ENCODE assay signal across 16 mouse cellular contexts in genomic region chr1:131280280-131280679, GRCm38 (mm10). TPM values are rescaled to one million over a fixed set of nuclear protein-coding genes. Genes with fewer than 3 reads are reported as not detected.
DNase-seq lines count a peak whose midpoint lies in the region; ATAC-seq and TF ChIP-seq lines count a peak whose summit lies in the region.
"Had no signal": no experiment of that assay in that cellular context is flagged by ENCODE, and none has a peak within 500 bp of the region (broad histone marks: within the 10 kb centered on the region; RNA-seq: fewer than 3 reads in every experiment).

No protein-coding gene starts in this region.

- peak in 1 of 2 experiments; percentile 27 for DNase-seq in spleen, adult 2 months (ENCODE audit: low read depth in 1 of 2, low spot score in 2 of 2)
- no peak for DNase-seq in spleen, postnatal 4 days (ENCODE audit: low spot score in 2 of 2)
- DNase-seq in thymus, postnatal 36 days, result peak; percentile 43 to 66
- DNase-seq in gastrocnemius, adult 2 months, result no peak
- no peak for DNase-seq in heart, postnatal 10 days
- DNase-seq: embryo, embryonic 11 days; gastrocnemius, postnatal 10 days; kidney, adult 9 months; layer of hippocampus, postnatal 36 days; lung, postnatal 14 days had no signal

- H3K4me1 ChIP-seq in spleen, adult 2 months (ENCODE audit: control insufficient read depth, insufficient read depth, insufficient read length), result peaks cover 3% of the 10 kb centered on the region; the same call in 1 of the 2 replicates
- peaks cover 3% of the 10 kb centered on the region for H3K4me1 ChIP-seq in bone marrow, adult 2 months (ENCODE audit: control insufficient read depth, insufficient read depth, low read length)
- H3K4me1 ChIP-seq in hindbrain, embryonic 16.5 days (ENCODE audit: control insufficient read depth, insufficient read depth, low read depth, low read length), result no peaks in the 10 kb centered on the region

- no peak for TF ChIP-seq POLR2A in spleen, adult 2 months (IDR thresholded peaks at IDR 0.05; ENCODE audit: low read depth, low read length)
- no peak for TF ChIP-seq POLR2A in bone marrow, adult 2 months (IDR thresholded peaks at IDR 0.05; ENCODE audit: borderline replicate concordance, control insufficient read depth, low read depth, low read length)

- H3K36me3 ChIP-seq in spleen, adult 2 months (ENCODE audit: control insufficient read depth, insufficient read depth, low read length), result no peaks in the 10 kb centered on the region
- H3K36me3 ChIP-seq in hindbrain, embryonic 16.5 days (ENCODE audit: control insufficient read depth, insufficient read depth, low read length), result no peaks in the 10 kb centered on the region
- H3K36me3 ChIP-seq: forebrain, embryonic 10.5 days; heart, embryonic 15.5 days; limb, embryonic 13.5 days had no signal

- no peak overlapping the region for H3K4me2 ChIP-seq in hindbrain, embryonic 16.5 days (ENCODE audit: low read length)

- no peaks in the 10 kb centered on the region for H3K9me3 ChIP-seq in hindbrain, embryonic 16.5 days (ENCODE audit: control insufficient read depth, low read length)
- H3K9me3 ChIP-seq: forebrain, embryonic 10.5 days; heart, embryonic 15.5 days; limb, embryonic 13.5 days had no signal

- WGBS in spleen, adult 2 months, result 45% methylated on average over 3 of the region's 3 CpGs
- 29% methylated on average over 3 of the region's 3 CpGs for WGBS in bone marrow, adult 2 months
- WGBS in hindbrain, embryonic 16.5 days, result 55% methylated on average over 3 of the region's 3 CpGs

- no peaks in the 10 kb centered on the region for H3K27me3 ChIP-seq in spleen, adult 2 months (ENCODE audit: control insufficient read depth, insufficient read depth, low read length)
- no peaks in the 10 kb centered on the region for H3K27me3 ChIP-seq in hindbrain, embryonic 16.5 days (replicated peaks; ENCODE audit: control insufficient read depth, insufficient read depth, low read length)
- H3K27me3 ChIP-seq: heart, embryonic 15.5 days; limb, embryonic 13.5 days had no signal

- ATAC-seq in neutrophil, adult 5-6 weeks (ENCODE audit: extremely low read depth, insufficient number of reproducible peaks, low FRiP score, poor library complexity, severe bottlenecking), result peak; percentile 39; the same call in 1 of the 2 replicates
- no peak for ATAC-seq in hindbrain, embryonic 16.5 days

- TF ChIP-seq CTCF in spleen, adult 2 months (IDR thresholded peaks at IDR 0.05; ENCODE audit: extremely low read depth, insufficient read depth, insufficient read length, insufficient replicate concordance), result no peak
- TF ChIP-seq CTCF in bone marrow, adult 2 months (IDR thresholded peaks at IDR 0.05; ENCODE audit: control insufficient read depth, insufficient read depth, low read length), result 0 out of 2 replicates have a peak, but pooled peaks have one; percentile 7
- no peak for TF ChIP-seq CTCF in gastrocnemius, adult 2 months (IDR thresholded peaks at IDR 0.05)

- intact Hi-C loops in gastrocnemius, adult 2 months (cut with DNase I), result no loop called here
- intact Hi-C loops in heart, postnatal 10 days (cut with DNase I), result loop anchor here (5.0 kb wide), 1 partner anchor 382 kb away; no protein-coding TSS in a partner anchor

- 0 out of 2 replicates have a peak overlapping the region, but pooled peaks have one; percentile 15 for H3K27ac ChIP-seq in spleen, adult 2 months (ENCODE audit: insufficient read depth, low read length)
- no peak overlapping the region for H3K27ac ChIP-seq in bone marrow, adult 2 months (ENCODE audit: control insufficient read depth, insufficient read depth, low read depth, low read length, poor library complexity)
- no peak overlapping the region for H3K27ac ChIP-seq in hindbrain, embryonic 16.5 days (ENCODE audit: low read depth, low read length)
- H3K27ac ChIP-seq in gastrocnemius, adult 2 months, result no peak overlapping the region
- H3K27ac ChIP-seq: forebrain, embryonic 10.5 days; heart, embryonic 15.5 days; limb, embryonic 13.5 days had no signal

- no peak overlapping the region for H3K4me3 ChIP-seq in spleen, adult 2 months (ENCODE audit: extremely low read depth, insufficient read depth, insufficient read length)
- no peak overlapping the region for H3K4me3 ChIP-seq in bone marrow, adult 2 months (replicated peaks; ENCODE audit: control insufficient read depth, low read depth, low read length)
- no peak overlapping the region for H3K4me3 ChIP-seq in hindbrain, embryonic 16.5 days (ENCODE audit: low read length)
- no peak overlapping the region for H3K4me3 ChIP-seq in gastrocnemius, adult 2 months
- H3K4me3 ChIP-seq: forebrain, embryonic 10.5 days; heart, embryonic 15.5 days had no signal

- H3K9ac ChIP-seq in hindbrain, embryonic 16.5 days (ENCODE audit: low read depth, low read length), result no peak overlapping the region

RNA-seq across cellular contexts. Expression of gene Ikbke, which starts 0.9 kb away (rescaled TPM):
- 42.8 and 51.0 TPM in 2 replicates for polyA plus RNA-seq in spleen, adult 2 months (2012; rRNA removed)
- 12.8 and 40.9 TPM in 2 replicates for polyA plus RNA-seq in bone marrow, adult 2 months (2011; ENCODE audit: insufficient read depth, insufficient read length, low replicate concordance, missing spikeins)
- 28.6 and 38.6 TPM in 2 replicates for total RNA-seq in neutrophil, adult 5-6 weeks (2017)
- 0.76 and 1.3 TPM in 2 replicates for polyA plus RNA-seq in hindbrain, embryonic 16.5 days (2015; fragmentation: Nextera tagmentation; extraction: Ambion mirVana)
- 1 to 10 TPM in 1 of 2 experiments, under 1 TPM in 1; 0.46 to 1.1 TPM for total RNA-seq in gastrocnemius, adult 2 months (2021)
- total RNA-seq in heart, postnatal 10 days (2021), result 1 to 10 TPM; 2.9 to 3.1 TPM

RNA-seq across cellular contexts. Expression of gene Rassf5, which starts 35.2 kb away (rescaled TPM):
- polyA plus RNA-seq in spleen, adult 2 months (2012; rRNA removed), result 37.3 and 40.4 TPM in 2 replicates
- 12.7 and 21.8 TPM in 2 replicates for polyA plus RNA-seq in bone marrow, adult 2 months (2011; ENCODE audit: insufficient read depth, insufficient read length, low replicate concordance, missing spikeins)
- 193 and 204 TPM in 2 replicates for total RNA-seq in neutrophil, adult 5-6 weeks (2017)
- 5.5 and 6.7 TPM in 2 replicates for polyA plus RNA-seq in hindbrain, embryonic 16.5 days (2015; fragmentation: Nextera tagmentation; extraction: Ambion mirVana)
- total RNA-seq in gastrocnemius, adult 2 months (2021), result 1 to 10 TPM in 1 of 2 experiments, under 1 TPM in 1; 0.71 to 1.1 TPM
- 1 to 10 TPM; 3.9 to 5.4 TPM for total RNA-seq in heart, postnatal 10 days (2021)

Comparison
In these comparisons a context has a peak if more than half of its experiments do, and no peak if none do; other contexts are left out.
1. DNase-seq: peak in thymus, postnatal 36 days (2 of 2); none in spleen, postnatal 4 days (0 of 2), gastrocnemius, adult 2 months (single experiment) and heart, postnatal 10 days (0 of 2).
2. RNA of gene Rassf5, which starts 35.2 kb away (total RNA-seq): 193 to 204 TPM in neutrophil, adult 5-6 weeks; 3.9 to 5.4 TPM in heart, postnatal 10 days and 0.71 to 1.1 TPM in gastrocnemius, adult 2 months; every median in the first group is over 10 times any median in the second.